Mouse (Mus musculus) ovary, adult 18-20 months (tissue): ENCODE data around the gene Eid2.
"Not testable (repeated sequence)": the region's sequence is repeated elsewhere in the genome, so short reads cannot be mapped to it uniquely, and the experiment has no call there.

ENCODE experiments used
- DNase-seq: peaks from one replicate; pipeline ENCODE4 v3.0.0; 2022; ENCODE audit warnings: low spot score, mixed read lengths

Eid2 gene

GRCm38 (mm10) chr7:28267129-28268041 is at the start of gene Eid2:
Eid2 (plus strand) TSS chr7:28267881.
- DNase-seq: peak; percentile 75

GRCm38 (mm10) chr7:28218951-28219740 is 48.5 kb upstream of the Eid2 start:
- DNase-seq: not testable (repeated sequence)

- not testable (repeated sequence) for DNase-seq
Observed at GRCm38 (mm10) chr7:28226836-28227235, 40.8 kb upstream of the Eid2 start.

- DNase-seq: not testable (repeated sequence)
Observed at GRCm38 (mm10) chr7:28227421-28227820, 40.3 kb upstream of the Eid2 start.

- not testable (repeated sequence) for DNase-seq
Observed at GRCm38 (mm10) chr7:28243943-28244342, 23.7 kb upstream of the Eid2 start.

GRCm38 (mm10) chr7:28248957-28249356 is 18.7 kb upstream of the Eid2 start:
- no peak for DNase-seq

- no peak for DNase-seq
Observed at GRCm38 (mm10) chr7:28251976-28252375, 15.7 kb upstream of the Eid2 start.

- no peak for DNase-seq
Observed at GRCm38 (mm10) chr7:28254591-28254990, 13.1 kb upstream of the Eid2 start.

- no peak for DNase-seq
Observed at GRCm38 (mm10) chr7:28255476-28255875, 12.2 kb upstream of the Eid2 start.

GRCm38 (mm10) chr7:28262861-28263260 is 4.8 kb upstream of the Eid2 start:
- DNase-seq: no peak

GRCm38 (mm10) chr7:28263786-28264185 is 3.9 kb upstream of the Eid2 start:
- DNase-seq: peak; percentile 30

- DNase-seq: no peak
Observed at GRCm38 (mm10) chr7:28265391-28265790, 2.3 kb upstream of the Eid2 start.

GRCm38 (mm10) chr7:28268042-28268531 is 406 bp downstream of the Eid2 start:
- DNase-seq: peak; percentile 19

- no peak for DNase-seq
Observed at GRCm38 (mm10) chr7:28268576-28268975, 895 bp downstream of the Eid2 start.

- DNase-seq: no peak
Observed at GRCm38 (mm10) chr7:28269355-28269754, 1.7 kb downstream of the Eid2 start.

- no peak for DNase-seq
Observed at GRCm38 (mm10) chr7:28271761-28272160, 4.1 kb downstream of the Eid2 start.

- no peak for DNase-seq
Observed at GRCm38 (mm10) chr7:28277237-28277614, 9.5 kb downstream of the Eid2 start.

- peak; percentile 86 for DNase-seq
Observed at GRCm38 (mm10) chr7:28277615-28278278, 10.1 kb downstream of the Eid2 start, which contains the start of gene Eid2b. Eid2b (plus strand) TSS chr7:28277739.

- DNase-seq: no peak
Observed at GRCm38 (mm10) chr7:28278279-28278652, 10.6 kb downstream of the Eid2 start.

GRCm38 (mm10) chr7:28280630-28281029 is 12.9 kb downstream of the Eid2 start:
- no peak for DNase-seq

GRCm38 (mm10) chr7:28290165-28290564 is 22.5 kb downstream of the Eid2 start:
- DNase-seq: no peak
